Mouse (Mus musculus) frontal cortex, postnatal 25 days (tissue): Measurements from ENCODE around the gene Ino80d.

Experiments
- DNase-seq, 2 experiments: peaks; one replicate each; pipeline ENCODE4 v3.0.0; 2022; ENCODE audit warnings: low spot score in 2 of 2

The Ino80d gene

DNA sequence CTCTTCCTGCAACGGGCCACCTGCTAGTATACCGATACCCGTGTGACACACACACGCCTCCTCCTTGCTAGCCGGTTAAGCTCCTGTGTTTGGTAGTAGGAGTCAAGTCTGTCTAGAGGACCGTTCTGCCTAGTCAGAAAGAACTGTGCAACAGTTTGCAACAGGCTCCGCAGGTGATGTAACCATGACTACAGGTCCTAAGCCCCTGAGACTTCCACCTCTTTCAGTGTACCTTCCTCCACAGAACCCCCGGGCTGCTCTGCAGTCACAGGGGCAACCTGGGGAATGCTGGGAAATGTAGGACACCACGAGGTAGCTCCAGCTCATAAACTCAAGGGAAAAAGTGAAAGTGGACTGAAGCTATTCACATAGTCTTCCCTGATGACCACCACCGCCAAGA is 123.4 kb downstream of the Ino80d start:
- DNase-seq: no peak

DNA sequence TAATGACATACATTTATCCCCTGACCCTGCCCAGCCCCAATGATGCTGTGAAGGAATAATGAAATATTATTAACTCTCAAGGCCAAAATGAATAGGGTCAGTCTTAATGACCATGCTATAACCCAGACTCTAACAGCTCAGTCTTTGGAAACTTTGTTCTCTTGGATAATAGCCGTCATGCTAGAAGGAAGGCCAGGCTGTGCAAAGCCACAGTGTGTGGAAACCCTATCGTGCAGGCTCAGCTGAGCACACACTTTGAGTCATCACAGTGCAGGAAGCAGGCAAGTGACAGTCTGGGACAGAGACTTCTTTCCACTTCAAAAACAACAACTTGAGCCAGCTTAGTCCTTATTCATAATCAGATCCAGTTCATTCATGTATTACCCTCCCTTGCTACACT is 126.9 kb downstream of the Ino80d start:
- DNase-seq: no peak

DNA sequence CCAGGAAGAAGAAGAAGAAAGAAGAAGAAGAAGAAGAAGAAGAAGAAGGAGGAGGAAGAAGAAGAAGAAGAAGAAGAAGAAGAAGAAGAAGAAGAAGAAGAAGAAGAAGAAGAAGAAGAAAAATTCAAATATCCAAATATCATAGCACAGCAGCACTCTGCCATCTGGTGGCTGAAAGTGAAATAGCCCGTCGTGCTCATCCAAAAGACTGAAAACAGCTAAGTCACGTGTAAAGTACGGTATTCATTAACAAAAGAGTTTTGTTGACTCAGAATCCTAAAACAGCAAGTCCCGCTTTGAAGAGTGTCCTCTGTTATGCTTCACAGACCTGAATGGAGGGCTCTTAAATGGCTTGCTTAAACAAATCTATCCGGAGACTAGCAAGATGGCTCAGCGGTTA is 128.2 kb downstream of the Ino80d start:
- DNase-seq: peak; percentile 26 to 42

DNA sequence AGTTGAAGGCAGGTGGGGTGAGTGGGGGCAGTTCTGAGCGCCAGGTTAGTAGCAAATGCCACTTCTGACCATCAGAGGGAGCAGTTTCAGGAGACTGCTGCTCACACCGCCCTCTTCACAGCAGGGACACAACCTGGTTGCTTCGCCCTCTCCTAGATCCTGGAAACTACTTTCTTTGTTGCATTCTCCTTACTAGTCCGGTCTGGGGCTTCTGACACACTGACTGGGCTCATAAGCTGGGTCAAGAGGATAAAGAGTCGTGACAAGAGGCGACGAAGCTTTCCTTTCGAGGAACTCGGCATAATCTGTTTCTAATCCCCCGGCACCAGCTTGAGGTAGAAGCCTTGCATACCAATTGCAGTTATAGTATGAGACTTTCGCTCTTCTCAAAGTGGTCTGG is 129.9 kb downstream of the Ino80d start:
- peak; percentile 28 to 36 for DNase-seq

DNA sequence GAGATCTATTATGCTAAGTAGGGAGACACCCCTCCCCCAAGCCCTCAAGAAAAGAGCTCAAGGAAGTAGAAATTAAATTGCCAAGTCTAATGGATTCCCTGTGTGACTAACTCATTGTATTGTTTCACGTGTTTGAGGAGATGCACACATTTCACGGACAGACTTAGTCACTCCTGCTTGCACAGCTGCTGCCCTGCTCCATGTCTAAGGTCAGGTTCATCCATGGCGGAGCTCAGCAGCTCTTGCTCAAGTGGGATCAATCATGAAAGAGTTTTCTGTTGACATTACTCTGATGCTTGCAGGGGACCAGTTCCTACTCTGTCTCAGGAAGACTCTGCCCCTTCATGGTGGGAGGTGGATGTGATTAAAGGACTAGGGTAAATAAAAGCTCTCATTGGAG is 137.7 kb downstream of the Ino80d start:
- no peak for DNase-seq

DNA sequence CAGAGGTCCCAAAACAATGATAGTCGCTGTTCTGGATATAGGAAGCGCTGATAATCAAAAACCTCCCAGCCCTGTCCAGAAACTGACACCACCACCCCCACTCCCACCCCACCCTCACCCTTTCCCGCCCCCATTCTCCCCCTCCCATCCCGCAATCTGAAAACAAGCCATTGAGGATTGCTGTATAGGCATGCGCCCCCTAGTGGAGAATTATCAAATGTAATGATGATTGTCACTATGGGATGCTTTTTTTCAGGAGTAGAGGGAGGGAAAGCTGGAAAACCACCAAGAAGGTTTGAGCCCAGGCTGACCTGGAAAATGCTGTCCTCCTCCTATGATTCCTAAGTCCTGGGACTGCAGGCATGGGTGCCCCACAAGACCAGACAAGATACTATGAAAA is 147.6 kb downstream of the Ino80d start:
- DNase-seq: no peak

DNA sequence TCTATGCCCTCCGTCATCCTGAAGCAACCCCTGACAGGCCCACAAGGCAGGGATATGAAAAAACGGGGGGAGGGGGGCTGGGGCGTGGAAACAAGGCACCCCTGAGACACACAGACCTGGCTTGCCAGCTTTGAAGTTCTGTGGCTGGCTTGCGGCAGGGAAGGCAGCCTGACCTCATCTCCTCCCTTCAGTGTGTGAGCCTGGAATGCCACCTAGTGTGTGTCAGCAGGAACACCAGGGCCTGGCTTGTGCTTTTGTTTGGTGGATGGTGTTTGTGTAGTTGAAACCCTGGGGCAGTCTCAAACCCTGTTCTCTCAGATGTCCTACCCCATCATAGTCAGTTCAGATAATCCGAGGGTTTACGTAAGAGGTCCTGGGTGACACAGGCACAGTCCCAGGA is 150.2 kb downstream of the Ino80d start:
- peak; percentile 45 to 47 for DNase-seq

DNA sequence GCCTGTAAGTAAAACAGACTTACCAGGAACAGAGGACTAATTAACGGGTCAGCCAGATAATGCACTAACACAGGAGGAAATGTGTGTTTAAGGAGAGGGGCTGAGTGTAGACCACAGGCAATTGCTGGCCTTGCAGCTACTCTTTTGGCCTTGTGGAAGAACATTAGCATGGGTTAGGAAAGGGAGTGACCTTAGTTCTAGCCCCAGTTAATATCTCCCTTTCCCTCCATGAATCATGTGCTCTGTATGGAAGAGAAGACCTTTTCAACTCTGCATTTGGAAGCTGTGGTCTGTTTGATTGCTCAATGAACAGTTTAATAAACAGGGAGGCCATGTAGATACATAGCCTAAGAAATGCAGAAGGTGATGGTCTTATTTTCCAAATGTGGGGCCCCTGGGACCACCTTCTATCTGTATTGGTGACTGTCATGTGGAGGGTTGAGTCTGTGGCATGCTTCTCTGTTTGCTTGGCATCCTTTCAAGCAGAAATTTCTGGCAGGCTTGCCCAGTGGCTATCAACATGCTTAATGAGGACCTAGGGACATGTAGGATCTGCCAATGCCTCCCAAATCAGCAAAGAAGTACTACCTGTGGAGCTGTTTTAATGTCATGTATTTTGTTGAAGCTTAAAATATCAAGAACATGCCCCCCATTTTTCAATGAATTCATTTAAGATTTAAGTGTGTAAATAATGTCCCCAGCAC is 157.4 kb downstream of the Ino80d start:
- no peak for DNase-seq

DNA sequence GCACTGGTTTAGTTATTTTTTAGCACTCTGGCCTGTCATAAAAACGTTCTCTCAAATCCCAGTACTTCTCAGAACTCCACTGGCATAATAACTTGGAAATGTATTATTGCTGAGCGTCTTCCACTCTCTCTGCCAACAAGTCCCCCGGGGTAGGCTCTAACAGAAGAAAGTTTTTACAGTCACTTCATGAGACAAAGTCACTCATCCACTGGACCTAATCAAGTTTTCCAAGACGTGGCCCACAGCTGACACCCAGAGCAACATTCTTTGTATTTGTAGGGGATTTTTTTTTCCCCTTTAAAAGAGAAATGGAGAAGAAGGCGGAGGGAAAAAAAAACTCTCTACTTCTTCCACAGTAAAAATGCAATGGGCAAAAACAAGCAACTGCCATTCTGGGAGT is 157.9 kb downstream of the Ino80d start:
- no peak for DNase-seq

DNA sequence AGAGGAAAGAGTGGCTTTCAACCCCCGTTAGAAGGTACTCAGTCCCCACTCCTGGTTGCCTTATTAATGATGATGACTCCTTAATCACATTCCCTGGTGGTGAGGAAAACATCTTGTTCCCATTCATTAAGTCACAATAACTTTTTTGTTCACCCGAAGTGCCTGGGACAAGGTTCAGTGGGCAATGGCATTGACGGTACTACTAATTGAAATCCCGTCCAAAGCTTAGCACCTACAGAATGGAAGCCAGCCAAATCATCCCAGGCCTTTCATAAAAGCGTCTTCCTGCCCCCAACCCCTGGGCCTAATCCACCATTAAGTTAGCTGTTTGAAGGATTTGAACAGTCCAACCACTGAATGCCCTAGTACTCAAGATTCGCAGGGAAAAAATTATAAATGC is 159.1 kb downstream of the Ino80d start:
- DNase-seq: no peak

DNA sequence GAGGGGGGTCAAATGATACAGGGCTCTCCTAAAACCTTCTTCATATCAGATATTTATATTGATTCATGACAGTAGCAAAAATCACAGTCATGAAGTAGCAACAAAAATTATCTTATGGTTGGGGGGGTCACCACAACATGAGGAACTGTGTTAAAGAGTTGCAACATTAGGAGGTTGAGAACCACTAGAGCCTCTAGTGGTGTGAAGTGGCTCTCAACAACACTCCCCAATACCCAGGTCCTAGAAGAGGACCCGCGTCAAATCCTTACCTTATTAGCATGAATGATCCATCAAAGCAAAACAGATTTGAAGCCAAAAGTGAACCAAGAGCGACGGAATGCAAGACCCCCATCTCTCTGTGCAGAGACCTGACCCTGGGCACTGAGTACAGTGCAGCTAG is 161.4 kb downstream of the Ino80d start:
- DNase-seq: no peak

DNA sequence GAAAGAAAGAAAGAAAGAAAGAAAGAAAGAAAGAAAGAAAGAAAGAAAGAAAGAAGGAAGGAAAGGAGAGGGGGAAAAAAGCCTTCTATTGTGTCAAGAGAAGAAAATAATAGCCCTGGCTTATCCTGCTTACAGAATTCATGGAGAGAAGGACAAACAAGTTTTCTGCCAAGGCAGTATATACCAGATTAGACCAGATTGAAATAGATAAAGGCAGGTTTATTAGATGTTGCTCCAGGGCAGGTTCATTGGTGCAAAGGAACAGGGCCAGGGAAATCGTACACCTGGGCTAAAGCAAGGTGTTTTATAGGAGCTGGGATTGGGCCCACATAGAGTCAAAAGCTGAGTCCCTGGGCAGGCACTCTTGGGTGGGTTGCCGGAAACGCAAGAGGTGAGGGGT is 162.1 kb downstream of the Ino80d start:
- DNase-seq: no peak

DNA sequence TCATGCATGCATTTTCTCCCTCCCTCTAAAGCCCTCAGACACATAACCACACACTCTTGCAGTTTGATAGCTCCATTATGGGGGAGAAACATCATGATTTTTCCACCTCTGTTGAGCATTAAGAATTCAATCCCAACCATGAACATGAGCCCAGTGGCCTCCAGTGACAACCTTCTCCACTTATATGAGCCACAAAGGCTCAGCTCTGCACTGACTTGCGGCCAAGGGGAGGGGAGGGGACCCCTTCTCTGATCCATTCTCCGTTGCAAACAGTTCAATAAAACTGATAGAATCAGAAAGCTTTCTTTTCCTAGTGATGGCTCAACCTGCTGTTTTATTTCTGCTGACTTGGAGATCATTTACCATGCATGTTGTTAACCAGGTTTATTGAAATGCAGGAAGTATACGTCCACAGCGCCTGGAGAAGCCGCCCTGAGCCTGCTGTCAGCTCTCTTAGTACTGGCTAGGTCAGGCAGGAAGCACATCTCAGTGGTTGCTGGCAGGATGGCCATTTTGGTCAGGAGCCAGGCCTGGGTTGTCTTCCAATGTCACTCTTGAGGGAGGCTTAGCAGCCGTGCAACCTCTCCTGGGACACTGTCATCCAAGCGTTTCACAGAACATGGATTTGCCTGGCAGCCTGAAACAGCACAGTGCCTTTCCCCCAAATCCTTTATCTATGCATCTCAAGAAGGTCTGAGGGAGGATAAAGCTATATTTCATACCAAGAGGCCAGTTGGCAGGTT is 163.2 kb downstream of the Ino80d start:
- DNase-seq: no peak

DNA sequence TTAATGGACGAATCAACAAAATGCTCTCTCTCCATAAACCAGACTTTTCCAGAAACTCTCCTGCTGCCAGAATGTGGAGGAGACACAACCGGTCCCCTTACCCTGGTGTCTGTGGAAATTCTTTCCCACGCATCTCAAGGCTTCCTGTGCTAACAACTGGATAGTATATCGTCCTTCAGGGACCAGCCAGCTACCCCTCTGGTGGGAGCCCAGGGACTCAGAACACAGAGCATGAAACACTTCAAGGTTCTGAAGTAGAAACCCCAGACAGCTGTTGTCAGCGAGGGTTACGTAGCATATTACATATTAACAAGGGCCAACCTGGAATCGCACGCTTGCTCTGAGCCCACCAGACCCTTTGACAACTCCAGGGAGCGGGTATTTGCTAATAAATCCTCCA is 163.9 kb downstream of the Ino80d start:
- DNase-seq: no peak

DNA sequence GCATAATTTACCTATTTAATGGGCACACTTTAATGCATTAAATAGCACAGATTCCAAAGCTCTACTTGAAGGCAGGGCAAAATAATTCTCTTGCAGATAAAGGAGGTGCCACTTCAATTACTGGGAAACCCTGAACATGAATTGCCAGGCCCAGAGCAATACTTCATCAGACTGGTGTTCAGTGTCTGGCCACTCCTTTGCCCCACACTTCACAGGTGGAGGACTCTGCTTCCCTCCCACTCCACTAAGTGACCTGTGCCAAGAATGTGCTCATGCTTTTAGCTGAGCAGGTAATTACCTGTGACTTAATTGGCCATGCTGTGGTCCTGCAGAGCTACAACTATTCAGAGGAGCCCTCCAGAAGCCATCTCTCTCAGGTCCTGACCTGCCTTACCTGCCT is 166.7 kb downstream of the Ino80d start:
- no peak for DNase-seq

DNA sequence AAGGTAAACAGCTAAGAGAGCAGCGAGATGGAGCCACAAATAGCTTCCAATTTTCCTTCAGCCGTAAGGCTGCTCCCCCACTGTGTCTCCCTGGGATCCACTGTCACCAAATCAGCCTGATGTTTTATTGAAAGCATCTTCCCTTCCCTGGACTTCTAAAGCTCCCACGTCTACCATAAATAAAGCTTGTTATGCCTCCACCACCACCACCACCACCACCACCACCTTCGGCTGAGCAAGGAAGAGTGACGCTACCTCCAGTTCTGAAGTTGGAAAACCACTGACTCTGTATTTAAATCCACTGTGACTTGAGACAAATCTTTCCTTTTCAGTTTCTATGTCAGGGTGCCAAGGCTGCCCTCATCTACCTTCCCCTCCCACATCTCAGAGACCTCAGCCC is 167.5 kb downstream of the Ino80d start:
- no peak for DNase-seq

DNA sequence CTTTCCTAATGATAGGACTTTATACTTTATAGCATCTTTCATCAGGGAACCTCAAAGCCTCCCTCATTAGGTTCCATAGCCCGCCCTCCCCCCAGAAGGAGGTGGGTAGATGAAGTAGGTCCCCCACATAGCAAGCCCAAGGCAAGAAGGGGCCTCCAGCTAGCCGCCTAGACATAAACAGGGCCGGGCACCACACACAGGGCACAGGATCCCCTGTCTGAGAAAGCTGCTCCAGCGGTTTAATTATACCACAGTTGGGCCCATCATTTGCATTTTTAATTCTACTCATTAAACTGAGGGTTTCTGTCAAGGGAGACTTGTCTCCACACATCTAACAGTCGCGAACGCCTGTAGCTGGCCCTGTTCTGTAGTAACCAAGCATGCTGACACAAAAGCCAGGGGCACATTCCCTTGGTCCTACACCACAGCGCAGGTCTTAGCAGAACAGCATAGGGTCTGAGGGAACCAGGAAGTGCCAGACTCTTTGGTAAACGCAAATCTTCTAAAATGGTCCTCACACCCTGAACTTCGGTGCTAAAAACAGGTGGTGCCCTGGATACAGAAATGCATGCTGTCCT is 179.6 kb downstream of the Ino80d start:
- no peak for DNase-seq

DNA sequence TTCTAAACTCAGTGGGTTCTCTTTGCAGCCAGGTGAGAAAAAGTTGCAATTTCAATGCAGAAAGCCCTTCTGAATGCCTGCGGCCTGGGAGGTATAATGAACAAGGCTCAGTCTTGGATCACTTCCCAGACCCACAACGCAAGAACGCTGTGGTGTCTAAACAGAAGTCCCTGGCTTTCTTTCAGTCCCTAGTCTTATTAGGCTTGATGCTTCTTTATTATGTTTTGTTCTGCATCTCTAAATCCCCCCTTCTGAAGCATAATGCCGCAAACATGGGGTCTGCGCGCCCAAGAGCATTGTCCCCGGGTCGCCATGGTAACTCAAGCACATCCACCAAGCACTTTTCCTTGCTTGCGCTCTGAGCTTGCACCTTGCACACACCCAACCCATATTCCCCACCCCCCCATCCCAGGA is 180.4 kb downstream of the Ino80d start:
- no peak for DNase-seq

DNA sequence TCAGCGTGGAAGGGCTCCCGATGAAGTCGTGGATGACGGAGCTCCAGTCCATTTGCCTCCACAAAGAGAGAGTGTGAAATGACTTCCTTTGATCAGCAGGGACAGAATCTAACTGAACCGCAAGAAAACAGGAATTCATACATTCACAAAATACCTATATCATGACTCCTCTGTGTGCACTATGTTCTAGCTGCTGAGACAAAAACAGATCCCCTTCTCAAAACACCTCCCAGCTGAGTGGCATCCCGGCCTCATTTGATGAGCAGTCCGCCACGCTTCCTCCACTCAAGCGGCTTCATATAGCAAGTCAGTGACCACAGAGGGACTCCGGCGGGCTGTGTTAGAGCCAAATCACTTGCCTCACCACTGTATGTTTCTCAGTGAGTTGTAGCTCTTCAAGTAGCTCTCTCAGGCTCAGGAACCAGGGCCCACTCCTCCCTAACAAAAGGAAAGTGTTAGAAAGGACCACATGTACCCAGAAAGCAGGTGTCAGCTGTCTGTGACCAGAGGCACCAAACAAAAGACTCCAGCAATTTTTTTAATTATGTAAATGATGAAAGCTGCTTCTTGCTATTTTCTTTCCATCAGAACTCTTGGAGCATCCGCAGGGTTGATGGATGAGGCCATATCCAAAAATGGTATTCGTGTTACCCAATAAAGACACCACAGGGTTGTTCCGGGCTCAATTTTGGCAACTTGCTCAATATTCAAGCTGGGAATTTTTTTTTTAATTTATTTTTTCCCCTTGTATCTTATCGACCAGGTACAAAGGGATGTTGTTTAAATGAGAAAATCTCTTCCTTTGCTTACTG is 181.0 kb downstream of the Ino80d start:
- no peak for DNase-seq

DNA sequence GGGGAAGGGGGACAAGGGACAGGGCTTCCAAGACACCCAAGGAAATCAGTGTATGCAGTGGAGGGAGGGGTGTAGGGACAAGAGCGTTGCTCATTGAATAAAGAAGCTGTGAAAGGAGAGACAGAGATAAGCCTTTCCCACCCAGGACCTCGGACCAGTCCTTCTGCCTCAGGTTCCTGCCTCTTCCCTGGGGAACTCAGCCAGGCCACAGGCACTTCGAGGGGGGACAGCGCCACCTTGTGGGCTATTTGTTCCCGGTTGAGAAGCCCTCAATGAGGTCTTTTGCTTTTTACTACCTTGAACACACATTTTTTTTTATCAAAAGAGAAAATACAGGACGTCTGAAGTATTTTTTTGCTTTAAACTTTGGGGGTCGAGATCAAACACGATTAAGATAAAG is 185.0 kb downstream of the Ino80d start:
- peak; percentile 80 to 82 for DNase-seq

DNA sequence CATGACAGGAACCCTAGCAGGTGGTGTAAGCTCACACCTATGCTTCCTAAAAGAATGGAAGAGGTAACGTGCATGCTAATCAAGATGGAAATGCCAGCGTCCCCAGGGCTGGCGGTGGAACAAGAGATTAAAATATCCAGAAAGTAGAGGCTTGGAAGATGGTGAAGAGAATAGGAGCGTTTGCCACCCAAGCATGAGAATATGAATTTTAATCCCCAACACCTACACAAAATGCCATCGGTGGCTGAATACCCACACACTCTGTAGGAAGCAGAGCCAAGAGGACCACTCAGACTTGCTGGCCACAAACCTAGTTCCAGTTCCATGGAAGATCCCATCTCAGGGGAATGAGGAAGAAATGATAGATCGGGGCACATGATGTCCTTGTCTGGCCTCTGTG is 195.2 kb downstream of the Ino80d start:
- DNase-seq: no peak

DNA sequence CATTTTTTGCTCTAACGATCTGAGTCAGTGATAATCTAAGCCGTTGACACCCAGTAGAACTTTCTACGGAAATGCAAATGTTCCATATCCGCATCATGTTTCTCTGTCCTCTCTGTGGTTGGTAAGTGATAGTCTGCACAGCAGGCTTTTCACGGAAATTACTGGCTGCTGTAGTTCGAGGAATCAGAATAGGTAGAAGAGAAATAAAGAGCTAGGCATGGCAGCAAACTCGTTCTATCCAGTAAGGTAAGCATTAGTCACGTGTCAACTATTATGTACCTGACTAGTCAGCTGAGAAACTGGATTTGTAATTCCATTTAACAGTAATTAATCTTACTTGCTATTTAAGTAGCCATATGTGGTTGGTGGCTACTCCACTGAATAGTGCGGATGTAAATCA is 197.9 kb downstream of the Ino80d start:
- no peak for DNase-seq
